Mouse (Mus musculus) layer of hippocampus, postnatal 25 days (tissue): Measurements from ENCODE around the gene Mcm3. TPM values are rescaled to one million over a fixed set of nuclear protein-coding genes. Genes with fewer than 3 reads are reported as not detected.

Source experiments
- total RNA-seq, 2 experiments: library from RNA; stranded (reverse); gene quantifications; 2 replicates each; pipeline ENCODE4 v1.2.3; 2021

Gene Mcm3
- total RNA-seq, 2 experiments from 2014 or later = 3.9 to 4.2 TPM

Other genes with a start within 250 kb of the Mcm3 start
- under 1 TPM; 0.02 to 0.05 TPM for gene Pkhd1, start 202.2 kb downstream of the Mcm3 start, total RNA-seq
- not detected for gene Il17a, start 89.4 kb downstream of the Mcm3 start, total RNA-seq
- not detected for gene Il17f, start 29.7 kb downstream of the Mcm3 start, total RNA-seq
- gene Paqr8, start 70.3 kb upstream of the Mcm3 start, total RNA-seq = 100 to 1,000 TPM; 110 to 153 TPM
- 1 to 10 TPM; 1.2 to 1.4 TPM for gene Efhc1, start 131.3 kb upstream of the Mcm3 start, total RNA-seq